Mouse (Mus musculus) right cerebral cortex, adult 2 months (tissue): Measurements from ENCODE around the gene Pam16.

ENCODE experiments used
- DNase-seq, 2 experiments: peaks; one replicate each; pipeline ENCODE4 v3.0.0; 2021 to 2022; ENCODE audit warnings: low spot score in 2 of 2

Pam16 gene

DNA sequence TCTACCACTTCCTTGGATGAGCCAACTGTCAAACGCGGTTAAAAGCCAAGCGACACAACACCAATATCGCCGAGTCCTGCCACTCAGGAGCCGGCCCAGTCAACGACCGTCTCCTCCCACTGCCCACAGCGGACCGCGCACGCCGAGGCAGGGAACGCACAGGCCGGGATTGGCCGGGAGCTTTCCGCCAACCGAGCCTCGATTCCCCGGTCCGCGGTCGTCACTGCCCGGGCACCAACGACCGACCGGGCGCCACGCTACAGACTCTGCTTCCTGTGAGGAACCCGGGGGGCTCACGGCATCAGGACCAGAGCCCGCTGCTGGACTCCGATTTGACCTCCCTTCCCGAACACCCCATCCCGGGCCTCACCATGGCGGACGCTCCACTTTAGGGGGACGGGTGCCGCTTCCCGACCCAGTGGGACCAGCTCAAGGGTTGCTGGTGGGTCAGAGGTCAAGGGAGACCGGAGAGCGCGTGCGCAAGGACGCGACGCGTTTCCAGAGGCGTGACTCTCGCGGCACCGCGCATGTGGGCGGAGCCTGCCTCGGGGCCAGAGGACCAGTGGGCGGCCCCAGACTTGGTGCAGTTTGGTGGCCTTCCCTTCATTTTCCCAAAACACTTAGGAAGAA lies at the start of gene Pam16:
Pam16 (minus strand) TSS at position 508 of the 630 bp plus-strand sequence.
- peak; percentile 92 to 94 for DNase-seq

DNA sequence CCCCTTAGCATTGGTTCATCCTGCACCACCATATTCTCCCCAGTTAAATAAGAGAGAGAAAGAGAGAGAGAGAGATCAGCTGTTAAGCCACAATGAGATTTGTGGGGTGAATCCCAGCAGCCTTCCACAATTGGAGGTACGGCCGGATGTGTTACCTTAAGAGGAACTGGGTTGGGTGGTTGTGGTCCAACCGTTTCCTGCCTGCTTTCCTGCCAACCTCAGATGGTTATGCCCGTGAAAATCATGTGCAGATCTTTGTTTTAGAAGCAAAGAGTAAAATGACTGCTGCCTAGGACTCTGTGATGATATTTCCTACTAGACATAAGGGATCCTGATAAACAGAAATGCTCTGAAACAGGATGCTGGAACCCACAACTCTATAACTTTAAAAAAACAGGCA lies 49.3 kb upstream of the Pam16 start:
- DNase-seq: no peak

DNA sequence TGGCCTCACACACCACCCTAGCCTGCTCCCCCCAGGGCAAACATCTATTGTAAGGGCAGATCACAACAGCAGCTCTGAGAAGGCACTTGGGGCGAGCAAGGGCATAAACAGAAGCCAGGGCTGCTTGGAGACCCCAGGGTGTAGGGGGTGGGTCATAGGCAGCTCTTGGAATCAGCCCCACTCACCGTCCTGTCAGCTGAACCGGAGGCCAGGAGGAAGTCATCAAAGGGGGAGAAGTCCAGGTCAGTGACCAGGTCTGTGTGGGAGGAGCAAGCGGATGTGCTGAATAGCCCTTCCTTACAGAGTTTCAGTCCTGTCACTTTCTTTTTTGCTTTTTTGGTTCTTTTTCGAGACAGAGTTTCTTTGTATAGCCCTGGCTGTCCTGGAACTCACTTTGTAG lies 45.5 kb upstream of the Pam16 start:
- DNase-seq: no peak

DNA sequence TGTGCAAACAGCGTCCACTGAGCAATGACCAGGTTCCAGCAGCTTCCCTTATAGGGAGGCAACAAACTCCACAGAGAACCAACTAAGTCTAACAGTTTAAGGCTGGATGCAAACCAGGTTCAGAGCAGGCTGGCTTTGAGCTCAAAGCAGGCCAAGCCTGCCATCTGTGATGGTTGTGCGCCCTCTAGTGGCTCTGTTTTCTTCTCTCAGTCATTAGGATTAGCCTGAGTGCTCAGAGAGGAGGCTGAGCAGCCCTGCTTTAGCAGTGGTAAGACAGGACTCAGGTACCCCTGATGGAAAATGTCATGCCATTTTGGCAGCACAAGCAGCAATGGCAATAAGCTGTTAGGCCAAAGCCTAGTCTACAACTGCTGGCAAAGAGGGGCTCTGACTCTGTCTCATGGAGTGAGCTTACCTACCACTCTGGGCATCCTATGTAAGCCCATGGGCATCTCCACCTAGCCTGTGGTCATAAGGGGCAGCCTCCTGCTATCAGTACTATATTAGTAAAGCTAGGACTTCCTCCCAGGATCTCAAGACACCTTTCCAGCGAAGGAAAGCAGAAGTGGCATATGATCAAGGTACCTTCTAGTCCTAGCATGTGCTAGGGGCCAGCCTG lies 42.5 kb upstream of the Pam16 start:
- peak; percentile 89 to 94 for DNase-seq

DNA sequence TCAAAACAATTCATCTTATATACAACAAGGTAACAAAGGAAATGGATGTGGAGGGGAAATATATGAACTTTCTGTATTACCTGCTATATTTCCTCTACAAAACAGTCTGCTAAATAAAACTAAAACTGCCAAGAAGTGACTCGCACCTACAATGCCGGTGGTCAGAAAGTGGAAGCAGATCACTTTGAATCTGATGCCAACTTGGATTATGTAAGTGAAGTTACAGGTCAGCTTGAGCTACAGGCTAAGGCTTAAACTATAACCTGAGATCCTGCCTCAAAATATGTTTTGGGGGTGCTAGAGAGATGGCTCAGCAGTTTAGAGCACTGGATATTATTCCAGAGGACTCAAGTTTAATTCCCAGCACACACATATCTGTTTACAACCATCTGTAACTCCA lies 40.9 kb upstream of the Pam16 start:
- DNase-seq: no peak

DNA sequence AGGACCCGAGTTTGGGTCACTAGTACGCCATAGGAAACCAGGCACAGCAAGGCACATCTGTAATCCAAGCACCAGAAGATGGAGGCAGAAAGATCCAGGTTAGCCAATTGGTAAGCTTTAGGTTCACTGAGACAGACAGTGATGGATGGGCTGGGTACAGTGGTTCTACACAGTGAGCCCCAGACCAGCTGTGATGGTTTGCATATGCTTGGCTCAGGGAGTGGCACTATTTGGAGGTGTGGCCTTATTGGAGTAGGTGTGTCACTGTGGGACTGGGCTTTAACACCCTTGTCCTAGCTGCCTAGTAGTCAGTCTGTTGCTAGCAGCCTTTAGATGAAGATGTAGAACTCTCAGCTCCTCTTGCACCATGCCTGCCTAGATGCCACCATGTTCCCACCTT lies 39.0 kb upstream of the Pam16 start:
- DNase-seq: no peak

DNA sequence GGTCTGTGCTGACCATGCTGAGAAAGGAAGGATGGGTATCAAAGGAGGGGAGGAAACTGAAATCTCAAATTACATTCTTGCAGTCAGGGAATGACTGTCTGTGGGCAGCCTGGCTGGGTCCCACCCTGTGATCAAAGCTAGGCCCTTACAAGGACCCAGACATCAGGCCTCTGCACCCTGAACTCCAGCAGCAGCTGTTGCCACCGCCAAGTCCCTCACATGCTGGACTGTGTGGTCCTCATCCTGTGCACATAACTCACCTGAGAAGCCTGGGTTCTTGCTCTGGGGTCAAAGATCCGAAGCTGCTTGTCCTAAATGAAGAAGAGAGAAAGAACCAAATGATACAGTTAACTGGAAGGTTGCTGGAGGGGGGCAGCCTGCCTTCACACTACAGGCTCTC lies 36.8 kb upstream of the Pam16 start:
- DNase-seq: no peak

DNA sequence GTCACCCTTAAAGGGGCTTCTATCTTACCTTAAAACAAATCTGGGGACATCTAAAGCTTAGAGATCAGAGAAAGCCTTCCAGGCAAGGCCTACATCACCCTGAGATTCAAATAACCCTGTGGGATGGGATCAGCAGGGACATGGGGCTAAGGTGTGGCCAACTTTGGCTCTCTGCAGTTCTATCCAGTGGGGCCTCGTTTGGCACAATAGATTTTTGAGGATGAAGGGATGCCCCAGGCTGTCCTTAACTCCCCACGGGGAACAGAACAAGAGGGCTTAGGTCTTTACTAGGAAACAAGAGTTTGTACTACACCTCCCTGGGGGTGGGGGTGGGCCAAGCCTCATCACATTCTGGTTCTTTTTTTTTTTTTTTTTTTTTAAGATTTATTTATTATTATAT lies 34.5 kb upstream of the Pam16 start:
- DNase-seq: no peak

DNA sequence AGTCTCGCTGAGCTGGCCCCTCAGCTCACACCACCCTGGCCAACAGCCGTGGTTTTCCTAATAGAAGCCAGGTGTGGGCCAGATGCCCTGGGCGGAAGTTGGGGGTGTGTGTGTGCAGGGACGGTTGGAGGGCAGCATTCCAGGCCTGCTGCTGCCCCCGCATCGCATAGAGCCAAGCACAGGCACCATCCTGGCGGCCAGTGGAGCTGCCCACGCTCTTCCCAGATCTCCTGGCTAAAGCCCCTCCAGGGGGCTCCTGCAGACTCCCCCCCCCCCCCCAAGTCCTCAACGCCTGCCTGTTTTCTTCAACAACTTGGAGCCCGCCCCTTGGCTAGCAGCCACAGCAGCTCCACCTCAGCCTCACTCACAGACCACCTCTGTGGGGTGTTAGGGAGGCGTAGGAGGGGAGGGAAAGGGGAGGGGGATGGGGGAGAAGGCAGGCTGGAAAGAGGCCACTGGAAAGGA lies 34.0 kb upstream of the Pam16 start:
- peak; percentile 40 to 51 for DNase-seq

DNA sequence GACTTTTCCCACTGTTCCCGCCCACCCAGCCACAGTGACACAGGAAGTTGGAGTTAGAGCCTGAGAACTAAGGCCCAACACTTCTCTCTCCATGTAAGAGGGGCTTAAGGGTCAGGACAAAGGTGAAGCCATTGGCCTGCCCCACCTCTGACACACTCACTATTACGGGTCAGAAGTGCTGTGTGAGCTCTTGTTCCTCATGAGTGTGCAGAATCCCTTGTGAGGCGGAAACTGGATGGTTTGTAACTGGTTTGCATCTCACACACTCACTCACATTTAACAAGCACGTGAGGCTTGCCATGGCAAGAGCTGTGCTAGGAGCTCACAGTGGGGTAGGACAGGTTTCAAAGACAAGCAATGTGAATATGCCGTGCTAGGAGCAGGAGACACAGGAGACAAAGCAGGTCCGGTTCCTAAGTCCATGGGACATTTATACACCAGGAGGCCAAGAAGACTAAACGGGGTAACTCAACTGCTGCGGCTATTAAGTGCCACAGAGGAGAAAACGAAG lies 31.8 kb upstream of the Pam16 start:
- no peak for DNase-seq

DNA sequence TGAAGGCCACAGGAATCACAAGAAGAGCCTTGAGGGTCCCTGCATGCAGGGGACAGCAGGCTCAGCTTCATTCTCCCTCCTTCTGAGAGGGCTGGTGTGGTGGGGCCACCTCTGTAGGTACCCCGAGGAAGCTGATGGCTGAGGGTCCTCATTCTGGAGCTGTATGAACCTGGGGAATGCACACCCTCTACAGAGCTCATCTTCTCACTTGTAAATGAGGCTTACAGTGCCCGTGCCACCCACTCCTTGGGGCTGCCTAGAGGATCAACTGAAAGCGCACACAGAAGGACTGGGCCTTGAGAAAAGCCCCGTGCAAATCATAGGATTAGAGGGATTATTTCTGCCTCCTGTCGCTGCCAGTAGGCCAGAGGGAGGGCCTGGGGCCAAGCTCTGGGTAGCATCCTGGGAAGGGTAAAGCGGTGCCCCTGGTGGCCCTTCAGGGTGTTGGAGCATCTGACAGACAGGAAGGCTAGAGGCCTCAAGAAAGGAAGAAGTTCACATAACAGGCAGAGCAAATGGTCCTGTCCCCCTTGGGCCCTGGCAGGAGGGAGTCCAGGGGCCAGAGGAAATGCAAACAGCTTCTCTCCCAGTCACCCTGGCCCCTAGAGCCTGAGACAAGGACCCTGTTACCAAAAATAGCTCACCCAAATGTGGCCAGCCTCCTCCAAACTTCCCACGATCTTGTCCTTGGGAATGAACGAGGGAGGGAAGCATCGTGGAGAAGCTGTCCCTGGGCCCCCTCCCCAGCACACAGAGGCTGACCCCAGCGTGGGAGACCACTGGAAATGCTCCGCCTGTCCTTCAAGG lies 31.2 kb upstream of the Pam16 start:
- no peak for DNase-seq

DNA sequence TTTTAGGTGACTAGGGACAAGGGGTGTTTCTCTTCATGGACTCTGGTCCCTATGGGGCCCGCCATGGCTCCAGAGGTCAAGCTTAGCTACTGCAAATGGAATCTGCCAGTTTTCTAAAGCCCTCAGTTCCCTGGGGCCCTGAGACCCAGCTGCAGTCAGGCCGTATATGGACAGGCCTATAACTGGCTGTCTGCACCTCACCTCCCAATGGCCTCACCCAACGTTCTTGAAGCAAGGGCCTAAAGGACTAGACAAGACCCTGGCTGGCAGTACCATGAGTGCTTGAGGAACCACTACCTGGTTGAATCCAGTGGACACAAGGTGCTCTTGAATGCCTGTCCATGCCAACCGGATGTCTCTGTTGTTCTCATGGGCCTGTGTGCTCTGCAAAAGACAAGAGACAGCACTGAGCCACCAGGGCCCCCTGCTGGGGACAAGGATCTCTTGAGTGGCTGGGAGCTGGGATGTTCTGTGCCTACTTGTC lies 30.5 kb upstream of the Pam16 start:
- no peak for DNase-seq

DNA sequence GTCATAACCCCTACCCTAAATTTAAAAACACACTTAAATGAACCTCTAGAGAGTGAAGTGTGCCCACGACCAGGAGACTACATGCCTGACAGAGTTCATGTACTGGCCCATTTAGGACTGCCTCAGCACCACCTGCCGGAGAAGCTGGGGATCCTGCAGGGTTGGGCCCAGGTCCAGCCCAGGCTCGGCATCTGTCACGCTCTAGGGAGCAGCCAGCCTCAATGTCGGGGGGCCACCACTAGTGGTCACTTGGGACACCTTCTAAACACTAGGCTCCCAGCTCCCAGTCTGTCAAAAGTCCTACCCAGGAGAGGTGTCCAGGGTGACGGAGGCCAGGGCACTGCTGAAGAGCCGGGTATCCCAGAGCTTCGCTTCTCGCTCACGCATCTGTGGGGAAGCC lies 29.9 kb upstream of the Pam16 start:
- DNase-seq: no peak

DNA sequence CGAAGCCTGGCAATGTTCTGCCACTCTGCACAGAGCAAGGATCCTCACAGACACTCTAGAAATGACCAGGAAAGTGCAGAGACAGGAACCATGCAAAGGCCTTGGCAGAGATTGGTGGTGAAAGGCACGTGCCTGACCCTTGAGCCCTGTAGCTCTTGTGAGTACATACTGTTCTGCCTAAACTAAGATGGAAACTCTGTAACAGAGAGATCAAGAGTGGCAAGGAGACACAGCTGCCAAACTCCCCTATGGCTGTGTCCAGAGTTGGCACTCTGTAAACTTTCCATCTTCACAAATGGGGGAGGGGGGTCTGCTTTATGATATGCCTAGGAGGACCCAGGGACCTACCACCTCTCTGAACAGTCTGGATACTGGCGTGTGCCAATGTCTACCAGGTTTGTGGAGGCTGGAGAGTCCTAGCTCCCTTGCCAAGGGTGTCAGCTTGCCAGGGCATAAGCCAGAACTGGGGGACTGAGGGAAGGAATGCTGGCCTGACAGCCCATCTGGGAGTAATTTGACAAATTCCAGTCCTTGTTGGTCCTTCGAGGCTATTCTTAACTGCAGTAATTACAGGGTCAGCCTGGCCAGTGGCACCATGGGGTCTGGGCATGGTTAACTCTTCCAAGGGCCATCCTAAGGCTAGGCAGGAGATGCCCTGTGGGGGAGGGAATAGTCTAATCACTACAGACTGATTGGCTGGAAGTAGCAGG lies 28.1 kb upstream of the Pam16 start:
- DNase-seq: no peak

DNA sequence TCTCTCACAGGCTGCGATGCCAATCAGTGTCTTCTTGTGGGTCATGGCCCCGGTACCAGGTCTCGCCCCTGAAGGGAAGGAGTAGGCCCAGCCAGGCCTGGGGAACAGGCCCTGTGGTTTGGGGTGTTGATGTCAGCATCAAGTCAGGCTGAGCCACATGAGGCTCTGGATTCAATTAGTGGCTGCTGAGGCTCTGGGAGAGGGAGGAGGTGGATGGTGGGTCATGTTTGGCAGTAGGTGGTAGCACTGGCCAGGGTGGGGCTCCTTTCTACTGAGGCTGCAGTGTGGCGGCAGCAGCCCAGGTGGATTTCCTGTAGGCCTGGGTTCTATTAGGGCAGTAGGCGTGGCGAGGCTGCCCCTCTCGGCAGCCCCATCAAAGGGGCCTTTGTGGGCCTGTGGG lies 26.8 kb upstream of the Pam16 start:
- no peak for DNase-seq

DNA sequence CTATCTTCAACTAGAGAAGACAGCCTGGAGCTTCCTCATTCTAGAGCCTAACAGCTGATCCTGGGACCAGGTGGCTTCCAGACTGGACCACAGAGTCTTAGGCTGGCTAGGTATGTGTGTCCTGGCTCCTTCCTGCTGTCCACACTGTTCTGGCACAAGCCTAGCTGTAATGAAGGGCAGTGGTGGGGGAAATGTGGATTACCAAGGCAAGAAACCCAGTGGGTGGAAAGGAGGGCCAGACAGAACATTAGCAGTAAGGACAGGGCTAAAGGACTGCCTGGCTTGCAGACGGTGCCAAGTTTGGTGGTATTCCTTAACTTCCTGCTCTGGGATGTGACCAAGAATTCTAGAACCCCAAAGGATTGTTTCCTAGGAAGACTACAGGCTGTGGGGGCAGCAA lies 26.3 kb upstream of the Pam16 start:
- DNase-seq: no peak

DNA sequence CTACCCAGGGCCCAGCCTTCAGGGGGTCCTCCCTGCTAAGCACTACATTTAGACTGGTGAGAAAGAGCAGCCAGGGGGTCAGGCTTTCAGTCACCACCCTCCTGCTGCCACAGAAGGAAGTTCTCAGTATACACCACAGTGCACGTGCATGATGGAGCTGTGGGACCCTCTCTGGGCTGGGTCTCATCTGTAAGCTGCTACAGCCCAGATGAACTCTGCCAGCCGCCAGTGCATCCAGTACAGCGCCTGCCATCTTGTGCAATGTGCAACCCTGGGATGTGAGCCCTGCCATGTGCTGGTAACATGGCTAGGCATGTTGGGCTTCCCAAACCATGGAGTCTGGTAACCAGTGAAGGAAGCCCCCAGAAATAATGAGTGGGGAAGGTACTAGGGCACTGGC lies 25.4 kb upstream of the Pam16 start:
- no peak for DNase-seq

DNA sequence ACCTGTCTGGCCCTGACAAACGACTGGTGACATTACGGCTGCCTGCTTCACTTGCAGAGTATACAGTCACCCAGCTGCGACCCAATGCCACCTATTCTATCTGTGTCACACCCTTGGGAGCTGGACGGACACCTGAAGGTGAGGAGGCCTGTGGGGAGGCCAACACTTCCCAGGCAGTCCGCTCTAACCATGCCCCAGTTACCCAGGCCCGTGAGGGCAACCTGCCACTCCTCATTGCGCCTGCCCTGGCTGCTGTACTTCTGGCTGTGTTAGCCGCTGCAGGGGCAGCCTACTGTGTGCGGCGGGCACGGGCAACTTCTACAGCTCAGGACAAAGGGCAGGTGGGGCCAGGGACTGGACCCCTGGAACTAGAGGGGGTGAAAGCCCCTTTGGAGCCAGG lies 24.9 kb upstream of the Pam16 start:
- no peak for DNase-seq

DNA sequence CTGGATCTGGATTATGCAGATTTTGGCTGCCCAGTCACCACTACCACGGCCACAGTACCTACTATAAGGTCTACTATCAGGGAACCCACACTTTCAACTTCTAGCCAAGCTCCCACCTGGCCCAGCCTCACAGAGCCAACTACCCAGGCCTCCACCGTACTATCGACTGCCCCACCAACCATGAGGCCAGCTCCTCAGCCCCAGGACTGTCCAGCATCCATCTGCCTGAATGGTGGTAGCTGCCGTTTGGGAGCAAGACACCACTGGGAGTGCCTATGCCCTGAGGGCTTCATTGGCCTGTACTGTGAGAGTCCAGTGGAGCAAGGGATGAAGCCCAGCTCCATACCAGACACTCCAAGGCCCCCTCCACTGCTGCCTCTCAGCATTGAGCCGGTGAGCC lies 24.4 kb upstream of the Pam16 start:
- no peak for DNase-seq

DNA sequence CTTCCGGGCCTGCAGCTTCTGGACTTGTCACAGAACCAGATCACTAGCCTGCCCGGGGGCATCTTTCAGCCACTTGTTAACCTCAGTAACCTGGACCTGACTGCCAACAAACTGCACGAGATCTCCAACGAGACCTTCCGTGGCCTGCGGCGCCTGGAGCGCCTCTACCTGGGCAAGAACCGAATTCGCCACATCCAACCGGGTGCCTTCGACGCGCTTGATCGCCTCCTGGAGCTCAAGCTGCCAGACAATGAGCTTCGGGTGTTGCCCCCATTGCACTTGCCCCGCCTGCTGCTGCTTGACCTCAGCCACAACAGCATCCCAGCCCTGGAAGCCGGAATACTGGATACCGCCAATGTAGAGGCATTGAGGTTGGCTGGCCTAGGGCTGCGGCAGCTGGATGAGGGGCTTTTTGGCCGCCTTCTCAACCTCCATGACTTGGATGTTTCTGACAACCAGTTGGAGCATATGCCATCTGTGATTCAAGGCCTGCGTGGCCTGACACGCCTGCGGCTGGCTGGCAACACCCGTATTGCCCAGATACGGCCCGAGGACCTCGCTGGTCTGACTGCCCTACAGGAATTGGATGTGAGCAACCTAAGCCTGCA lies 23.7 kb upstream of the Pam16 start:
- DNase-seq: no peak

DNA sequence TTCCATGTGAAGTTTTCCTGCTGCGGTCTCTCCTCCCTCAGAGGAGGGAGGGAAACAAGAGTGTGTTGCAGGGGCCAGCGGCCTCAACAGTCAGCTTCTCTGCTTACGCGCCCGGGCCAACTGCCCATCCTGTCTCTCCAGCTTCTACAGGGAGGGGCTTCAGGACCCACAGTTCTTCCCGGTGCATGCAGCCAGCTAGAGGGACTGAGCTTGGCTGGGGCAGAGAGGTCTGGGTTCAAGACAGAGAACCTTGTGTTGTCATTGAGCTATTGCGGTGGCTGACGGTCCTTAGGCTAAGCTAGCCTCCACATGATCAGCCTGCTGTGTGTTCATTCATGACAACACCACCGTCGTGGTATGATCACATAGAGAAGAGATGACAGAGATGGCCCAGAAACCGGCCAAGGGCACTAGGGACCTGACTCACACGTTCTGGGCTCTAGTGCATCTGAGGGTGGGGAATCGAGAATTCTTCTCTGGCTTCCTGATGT lies 22.9 kb upstream of the Pam16 start:
- DNase-seq: no peak
